Mouse (Mus musculus): Measurements from ENCODE around the gene Spred2. TPM values are rescaled to one million over a fixed set of nuclear protein-coding genes. Genes with fewer than 3 reads are reported as not detected.
A peak's percentile ranks its signal among the peaks of the same experiment; 100 is the strongest.

Gene Spred2
- polyA plus RNA-seq, 1 experiment from 2014 or later = 7.6 TPM

DNA sequence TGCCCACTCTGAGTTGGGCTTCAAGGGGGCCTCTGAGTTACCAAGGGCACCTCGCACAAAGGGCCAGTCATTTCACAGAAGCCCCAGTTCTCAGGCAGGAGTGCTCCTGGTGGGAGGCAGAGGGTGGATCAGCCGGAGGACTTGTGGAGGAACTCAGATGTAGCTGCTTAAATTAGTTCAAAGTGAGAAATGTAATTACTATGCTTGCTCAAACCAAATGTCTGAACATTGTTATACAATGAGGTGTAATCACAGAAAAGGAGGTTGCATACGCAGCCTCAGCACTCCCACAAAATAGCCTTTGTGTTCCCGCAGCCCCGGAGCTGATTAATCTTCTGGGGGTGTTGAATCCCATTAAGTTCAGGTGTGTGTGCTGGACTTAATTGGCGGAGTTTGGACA lies 20.5 kb downstream of the Spred2 start:
- Histone ChIP-seq H3K4me3 (no peak overlapping the region), H3K9ac (no peak overlapping the region), H3K36me3 (ENCODE audit: poor library complexity, severe bottlenecking) (no peaks in the 10 kb centered on the region), H3K9me3 (replicated peaks) (no peaks in the 10 kb centered on the region), H3K27ac (no peak overlapping the region), H3K4me1 (peaks cover 25% of the 10 kb centered on the region), H3K27me3 (no peaks in the 10 kb centered on the region), H3K4me2 (no peak overlapping the region)
- no peak for ATAC-seq
- WGBS = 34% methylated on average over 6 of the region's 6 CpGs

DNA sequence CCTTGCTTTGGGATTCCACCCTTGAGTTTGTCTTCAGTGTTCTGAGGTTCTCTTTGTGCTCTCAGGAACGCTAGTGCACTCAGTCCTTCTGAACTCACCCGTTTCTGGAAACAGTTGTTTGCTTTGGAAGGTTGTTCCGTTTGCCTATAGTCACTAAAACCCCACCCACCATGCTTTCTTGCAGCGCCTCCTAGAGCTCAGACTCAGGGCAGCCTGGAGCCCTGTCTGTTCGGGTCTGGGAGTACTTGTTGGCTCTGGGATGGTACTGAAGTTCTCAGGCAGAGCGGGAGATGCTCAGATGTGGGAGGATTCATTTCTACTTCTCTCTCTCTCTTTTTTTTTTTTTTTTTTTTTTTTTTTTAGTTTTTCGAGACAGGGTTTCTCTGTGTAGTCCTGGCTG lies 22.5 kb downstream of the Spred2 start:
- Histone ChIP-seq H3K9me3 (replicated peaks) (no peaks in the 10 kb centered on the region), H3K36me3 (ENCODE audit: poor library complexity, severe bottlenecking) (no peaks in the 10 kb centered on the region), H3K4me2 (no peak overlapping the region), H3K27ac (no peak overlapping the region), H3K9ac (no peak overlapping the region), H3K4me3 (no peak overlapping the region), H3K4me1 (peaks cover 20% of the 10 kb centered on the region), H3K27me3 (no peaks in the 10 kb centered on the region)
- ATAC-seq = no peak
- 91% methylated on average over 6 of the region's 7 CpGs for WGBS

DNA sequence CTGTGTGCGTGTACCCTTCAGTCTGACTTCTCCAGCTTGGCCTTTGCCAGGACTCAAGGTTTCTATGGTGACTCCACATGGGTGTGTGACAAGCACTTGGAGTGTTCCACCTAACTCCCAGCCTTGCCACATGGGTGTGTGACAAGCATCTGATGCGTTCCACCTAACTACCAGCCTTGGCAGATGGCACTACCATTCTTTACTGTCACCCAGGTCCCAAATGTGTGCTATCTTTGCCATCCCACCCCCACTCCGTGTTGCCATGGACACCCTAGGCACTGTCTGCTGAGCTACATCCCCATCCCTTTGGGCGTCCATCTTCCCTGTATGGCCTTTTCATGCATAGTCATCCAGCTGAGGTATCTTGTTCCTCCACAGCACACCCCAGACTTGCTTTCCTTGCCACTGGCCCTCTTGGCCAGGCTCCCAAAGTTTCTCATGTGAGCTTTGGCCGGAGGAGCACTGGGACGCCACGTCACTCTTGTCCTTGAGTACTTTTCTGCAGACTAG lies 23.5 kb downstream of the Spred2 start:
- no peaks in the 10 kb centered on the region for H3K27me3 ChIP-seq
- no peak overlapping the region for H3K9ac ChIP-seq
- WGBS = 90% methylated on average over 7 of the region's 7 CpGs
- H3K36me3 ChIP-seq (ENCODE audit: poor library complexity, severe bottlenecking) = no peaks in the 10 kb centered on the region
- 0 out of 2 replicates have a peak, but pooled peaks have one; percentile 27 for ATAC-seq
- H3K4me3 ChIP-seq = no peak overlapping the region
- H3K9me3 ChIP-seq (replicated peaks) = no peaks in the 10 kb centered on the region
- H3K27ac ChIP-seq = no peak overlapping the region
- peaks cover 20% of the 10 kb centered on the region for H3K4me1 ChIP-seq
- no peak overlapping the region for H3K4me2 ChIP-seq

DNA sequence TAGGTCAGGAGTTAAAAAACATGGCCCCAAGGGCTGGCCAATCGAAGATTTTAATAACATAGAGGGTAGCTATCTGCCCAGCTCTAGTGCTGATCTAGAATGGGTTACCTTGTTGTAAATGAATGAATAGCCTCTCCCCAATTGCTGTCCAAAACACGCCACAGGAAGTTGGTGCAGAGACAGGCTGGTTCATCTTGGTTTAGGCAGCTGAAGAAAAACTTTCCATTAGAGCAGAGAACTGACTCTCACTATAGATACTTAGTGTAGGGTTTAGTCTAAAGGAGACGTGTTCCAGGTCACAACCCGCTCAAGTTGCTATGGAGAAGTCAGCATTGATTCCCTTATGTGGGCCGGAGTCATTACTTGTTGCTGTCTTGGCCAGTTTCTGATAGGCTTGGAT lies 25.6 kb downstream of the Spred2 start:
- no peak overlapping the region for H3K9ac ChIP-seq
- H3K4me1 ChIP-seq = peaks cover 16% of the 10 kb centered on the region
- no peak for ATAC-seq
- H3K27me3 ChIP-seq = no peaks in the 10 kb centered on the region
- H3K36me3 ChIP-seq (ENCODE audit: poor library complexity, severe bottlenecking) = no peaks in the 10 kb centered on the region
- H3K4me2 ChIP-seq = no peak overlapping the region
- no peak overlapping the region for H3K27ac ChIP-seq
- 90% methylated on average over 5 of the region's 5 CpGs for WGBS
- H3K4me3 ChIP-seq = no peak overlapping the region
- H3K9me3 ChIP-seq (replicated peaks) = no peaks in the 10 kb centered on the region

DNA sequence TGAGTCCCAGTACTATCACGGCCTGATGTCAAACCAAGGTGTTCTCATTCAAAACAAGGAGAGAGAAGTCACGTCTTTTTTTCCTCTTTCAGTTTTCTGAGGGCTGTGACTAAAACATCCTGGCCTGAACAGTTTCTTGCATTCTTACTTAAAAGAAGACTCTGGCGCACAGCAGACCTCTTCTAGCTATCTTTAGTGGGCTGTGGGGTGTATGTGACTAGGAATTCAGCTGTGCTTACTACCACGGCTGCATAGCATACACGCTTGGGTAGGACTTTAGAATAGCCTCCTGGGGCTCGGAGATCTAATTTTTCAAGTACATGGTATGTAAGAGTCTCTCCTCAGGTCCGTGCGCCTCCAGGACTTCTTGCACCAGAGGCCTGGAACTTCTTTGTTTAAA lies 26.0 kb downstream of the Spred2 start:
- H3K27ac ChIP-seq = no peak overlapping the region
- peaks cover 11% of the 10 kb centered on the region; the same call in 1 of the 2 replicates for H3K4me1 ChIP-seq
- no peak for ATAC-seq
- no peak overlapping the region for H3K4me3 ChIP-seq
- WGBS = 78% methylated on average over 8 of the region's 8 CpGs
- no peak overlapping the region for H3K4me2 ChIP-seq
- no peaks in the 10 kb centered on the region for H3K9me3 ChIP-seq (replicated peaks)
- H3K36me3 ChIP-seq (ENCODE audit: poor library complexity, severe bottlenecking) = no peaks in the 10 kb centered on the region
- H3K27me3 ChIP-seq = no peaks in the 10 kb centered on the region
- H3K9ac ChIP-seq = no peak overlapping the region

DNA sequence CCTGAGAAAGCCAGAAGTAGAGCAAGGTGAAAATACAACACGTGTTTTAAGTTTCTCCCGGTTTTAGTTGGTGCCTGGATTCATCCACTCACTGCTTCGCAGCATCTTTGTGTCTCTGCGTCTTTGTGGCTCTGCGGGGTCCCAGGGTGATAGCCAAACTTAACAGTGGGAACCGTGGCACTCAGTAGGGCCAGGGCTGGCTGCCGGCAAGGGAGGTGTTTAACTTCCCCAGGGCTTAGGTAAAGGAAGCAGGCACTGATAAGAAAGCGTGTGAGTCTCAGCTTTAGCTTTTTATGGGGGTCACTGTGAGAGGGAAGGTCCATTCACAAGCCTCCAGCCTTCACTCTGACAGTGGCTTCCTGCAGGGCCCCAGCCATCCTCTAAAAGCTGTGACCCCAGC lies 28.8 kb downstream of the Spred2 start:
- Histone ChIP-seq H3K4me1 (peaks cover 7% of the 10 kb centered on the region; the same call in 1 of the 2 replicates), H3K9me3 (replicated peaks) (no peaks in the 10 kb centered on the region), H3K36me3 (ENCODE audit: poor library complexity, severe bottlenecking) (no peaks in the 10 kb centered on the region; the same call in 1 of the 2 replicates), H3K4me3 (no peak overlapping the region), H3K27me3 (no peaks in the 10 kb centered on the region), H3K4me2 (no peak overlapping the region), H3K9ac (no peak overlapping the region), H3K27ac (no peak overlapping the region)
- 83% methylated on average over 8 of the region's 8 CpGs for WGBS
- no peak for ATAC-seq

DNA sequence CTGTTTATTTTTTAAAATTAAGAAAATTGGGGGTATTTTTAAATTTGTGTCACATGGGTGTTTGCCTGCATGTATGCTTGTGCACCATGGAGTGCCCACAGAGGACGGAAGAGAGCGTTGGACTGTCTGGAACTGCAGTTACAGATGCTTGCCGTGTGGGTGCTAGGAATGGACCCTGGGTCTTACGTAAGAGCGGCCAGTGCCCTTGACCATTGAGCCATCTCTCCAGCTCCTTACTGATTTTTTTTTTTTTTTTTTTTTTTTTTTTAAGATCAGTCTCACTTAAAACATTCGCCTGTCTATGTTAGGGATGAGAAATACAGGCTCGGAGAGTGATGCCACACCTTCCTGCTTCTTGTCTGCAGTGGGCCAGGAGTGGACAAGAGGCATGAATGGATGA lies 29.7 kb downstream of the Spred2 start:
- H3K4me3 ChIP-seq = no peak overlapping the region
- H3K4me2 ChIP-seq = no peak overlapping the region
- H3K27ac ChIP-seq = no peak overlapping the region
- H3K9me3 ChIP-seq (replicated peaks) = no peaks in the 10 kb centered on the region
- ATAC-seq = no peak
- H3K36me3 ChIP-seq (ENCODE audit: poor library complexity, severe bottlenecking) = no peaks in the 10 kb centered on the region; the same call in 1 of the 2 replicates
- no peak overlapping the region for H3K9ac ChIP-seq
- H3K27me3 ChIP-seq = no peaks in the 10 kb centered on the region
- H3K4me1 ChIP-seq = no peaks in the 10 kb centered on the region
- WGBS = 96% methylated on average over 7 of the region's 7 CpGs

DNA sequence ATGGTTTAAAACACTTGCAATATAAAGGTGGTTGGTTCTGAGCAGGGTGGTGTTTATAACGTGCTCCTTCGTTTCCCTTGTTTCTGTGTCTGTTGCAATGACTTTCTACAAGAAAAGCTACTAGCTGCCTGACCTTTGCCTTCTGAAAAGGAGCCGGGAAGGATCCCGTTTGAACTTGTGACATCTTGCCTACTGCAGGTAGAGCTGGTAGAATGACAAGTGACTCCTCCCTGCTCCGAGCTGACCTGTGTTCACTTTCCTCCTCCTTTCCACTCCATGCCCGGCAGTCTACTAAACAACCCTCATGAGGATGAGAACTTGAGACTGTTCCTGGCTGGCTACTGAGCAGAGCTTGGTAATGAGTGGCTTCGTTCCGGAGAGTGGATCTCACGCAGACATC lies 30.9 kb downstream of the Spred2 start:
- Histone ChIP-seq H3K9ac (no peak overlapping the region), H3K27ac (no peak overlapping the region), H3K4me2 (no peak overlapping the region), H3K4me3 (no peak overlapping the region), H3K27me3 (no peaks in the 10 kb centered on the region), H3K36me3 (ENCODE audit: poor library complexity, severe bottlenecking) (no peaks in the 10 kb centered on the region; the same call in 1 of the 2 replicates), H3K4me1 (no peaks in the 10 kb centered on the region), H3K9me3 (replicated peaks) (no peaks in the 10 kb centered on the region)
- WGBS = 89% methylated on average over 9 of the region's 9 CpGs
- no peak for ATAC-seq

DNA sequence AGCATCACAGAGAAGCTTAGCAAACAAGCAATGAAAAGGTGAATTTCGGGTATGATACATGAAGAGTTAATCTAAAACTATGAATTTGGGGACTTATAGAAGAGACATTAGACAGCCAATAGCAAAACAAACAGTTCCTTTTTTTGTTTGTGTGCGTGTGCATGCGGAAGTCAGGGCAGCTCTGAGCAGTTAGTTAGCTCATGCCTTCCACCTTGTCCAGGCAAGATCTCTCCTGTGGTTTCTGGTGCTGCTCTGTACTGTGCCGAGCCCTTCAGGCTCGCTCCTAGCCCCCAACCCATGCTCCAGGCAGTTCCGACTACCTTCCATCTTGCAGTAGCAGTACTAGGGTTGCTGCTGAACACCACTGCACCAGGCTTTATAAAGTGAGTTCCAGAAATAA lies 31.5 kb downstream of the Spred2 start:
- no peaks in the 10 kb centered on the region for H3K4me1 ChIP-seq
- no peak overlapping the region for H3K9ac ChIP-seq
- no peak overlapping the region for H3K27ac ChIP-seq
- no peak overlapping the region for H3K4me3 ChIP-seq
- WGBS = 90% methylated on average over 6 of the region's 6 CpGs
- no peaks in the 10 kb centered on the region for H3K9me3 ChIP-seq (replicated peaks)
- H3K4me2 ChIP-seq = no peak overlapping the region
- no peaks in the 10 kb centered on the region; the same call in 1 of the 2 replicates for H3K36me3 ChIP-seq (ENCODE audit: poor library complexity, severe bottlenecking)
- ATAC-seq = no peak
- H3K27me3 ChIP-seq = no peaks in the 10 kb centered on the region

DNA sequence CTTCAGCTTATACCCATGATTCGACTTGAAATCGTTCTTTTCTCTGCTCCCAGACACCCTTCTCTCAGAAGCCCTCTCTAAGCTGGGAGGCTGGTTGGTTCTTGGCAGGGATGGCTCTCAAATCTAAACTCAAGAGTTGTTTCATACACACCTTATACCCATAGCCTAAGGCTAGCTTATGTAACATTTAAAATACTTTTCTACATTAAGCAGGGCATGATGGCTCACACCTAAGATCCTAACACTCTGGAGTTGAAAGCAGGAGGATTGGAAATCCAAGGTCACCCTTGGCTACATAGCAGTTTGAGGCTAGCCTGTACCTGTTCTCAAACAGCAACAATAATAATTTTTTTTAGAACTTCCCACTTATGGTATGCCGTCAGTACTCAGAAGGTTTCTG lies 34.8 kb downstream of the Spred2 start:
- no peaks in the 10 kb centered on the region for H3K9me3 ChIP-seq (replicated peaks)
- no peaks in the 10 kb centered on the region for H3K27me3 ChIP-seq
- H3K4me1 ChIP-seq = peaks cover 8% of the 10 kb centered on the region
- ATAC-seq = no peak
- 92% methylated on average over 3 of the region's 3 CpGs for WGBS
- no peak overlapping the region for H3K4me2 ChIP-seq
- H3K27ac ChIP-seq = no peak overlapping the region
- no peak overlapping the region for H3K9ac ChIP-seq
- no peaks in the 10 kb centered on the region; the same call in 1 of the 2 replicates for H3K36me3 ChIP-seq (ENCODE audit: poor library complexity, severe bottlenecking)
- H3K4me3 ChIP-seq = no peak overlapping the region

DNA sequence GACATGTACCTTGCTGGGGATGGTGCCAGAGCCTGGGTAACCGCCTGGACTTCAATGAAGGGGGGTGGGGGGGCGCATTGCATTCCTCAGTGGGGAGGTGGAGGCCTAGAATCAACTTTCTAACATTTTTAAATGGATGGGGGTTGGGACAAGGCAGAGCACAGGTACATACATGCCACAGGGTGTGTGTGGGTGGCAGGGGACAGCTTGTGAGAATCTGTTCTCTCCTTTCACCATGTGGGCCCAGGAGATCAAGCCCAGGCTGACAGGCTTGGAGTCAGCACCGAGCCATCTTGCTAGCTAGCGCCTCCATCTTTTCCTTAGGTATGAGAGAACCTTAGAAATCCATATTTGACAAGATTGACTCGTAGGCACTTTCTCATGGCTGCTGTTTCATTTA lies 35.7 kb downstream of the Spred2 start:
- no peak overlapping the region for H3K27ac ChIP-seq
- H3K4me3 ChIP-seq = no peak overlapping the region
- ATAC-seq = no peak
- no peaks in the 10 kb centered on the region for H3K9me3 ChIP-seq (replicated peaks)
- no peaks in the 10 kb centered on the region; the same call in 1 of the 2 replicates for H3K36me3 ChIP-seq (ENCODE audit: poor library complexity, severe bottlenecking)
- no peak overlapping the region for H3K4me2 ChIP-seq
- peaks cover 8% of the 10 kb centered on the region for H3K4me1 ChIP-seq
- H3K27me3 ChIP-seq = no peaks in the 10 kb centered on the region
- no peak overlapping the region for H3K9ac ChIP-seq
- 94% methylated on average over 5 of the region's 5 CpGs for WGBS

DNA sequence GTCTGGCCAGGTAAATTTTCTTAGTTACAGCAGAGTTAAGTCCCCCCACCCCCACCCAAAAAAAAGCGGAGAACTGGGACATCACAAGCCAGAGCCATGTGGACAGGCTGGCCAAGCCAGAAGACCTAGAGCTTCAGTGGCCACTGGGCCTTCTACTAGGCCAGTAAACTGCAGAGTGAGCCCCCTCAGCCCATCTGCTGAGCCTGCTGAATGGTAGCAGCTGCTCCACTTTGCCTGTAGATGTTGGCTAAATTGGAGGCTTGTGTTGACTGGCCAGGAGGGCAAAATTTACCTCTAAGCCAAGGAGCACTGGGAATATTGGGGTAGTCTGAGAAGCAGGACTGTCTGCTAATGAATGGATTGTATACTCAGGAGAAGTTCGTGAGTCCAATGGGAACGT lies 36.4 kb downstream of the Spred2 start:
- H3K9me3 ChIP-seq (replicated peaks) = no peaks in the 10 kb centered on the region
- peaks cover 13% of the 10 kb centered on the region for H3K4me1 ChIP-seq
- no peaks in the 10 kb centered on the region for H3K27me3 ChIP-seq
- no peak for ATAC-seq
- no peak overlapping the region for H3K4me3 ChIP-seq
- no peak overlapping the region for H3K9ac ChIP-seq
- no peak overlapping the region for H3K27ac ChIP-seq
- no peaks in the 10 kb centered on the region; the same call in 1 of the 2 replicates for H3K36me3 ChIP-seq (ENCODE audit: poor library complexity, severe bottlenecking)
- no peak overlapping the region for H3K4me2 ChIP-seq
- WGBS = 93% methylated on average over 3 of the region's 3 CpGs

DNA sequence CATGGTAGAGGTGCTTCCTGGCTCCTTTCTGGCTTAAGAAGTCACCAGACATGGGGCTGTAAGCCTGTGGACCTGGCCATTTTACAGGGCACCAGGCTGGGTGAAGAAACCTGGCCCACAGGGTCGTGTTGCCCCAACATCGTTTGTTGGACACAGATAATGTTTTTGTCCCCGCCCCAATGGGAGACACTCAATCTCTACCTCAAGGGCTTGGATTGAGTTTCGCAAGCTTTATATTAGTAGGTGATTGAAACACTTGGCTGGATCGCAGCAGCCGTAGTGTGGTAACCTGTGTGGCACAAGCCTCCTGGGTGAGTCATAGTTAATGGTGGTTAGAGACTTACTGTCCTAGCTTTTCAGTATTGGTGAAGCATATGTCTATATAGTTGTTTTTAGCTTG lies 36.9 kb downstream of the Spred2 start:
- H3K4me3 ChIP-seq = no peak overlapping the region
- H3K4me1 ChIP-seq = peaks cover 14% of the 10 kb centered on the region
- H3K4me2 ChIP-seq = no peak overlapping the region
- 89% methylated on average over 6 of the region's 6 CpGs for WGBS
- no peak for ATAC-seq
- no peaks in the 10 kb centered on the region for H3K27me3 ChIP-seq
- no peak overlapping the region for H3K9ac ChIP-seq
- H3K9me3 ChIP-seq (replicated peaks) = no peaks in the 10 kb centered on the region
- no peak overlapping the region for H3K27ac ChIP-seq
- no peaks in the 10 kb centered on the region for H3K36me3 ChIP-seq (ENCODE audit: poor library complexity, severe bottlenecking)
